Mouse (Mus musculus): Measurements from ENCODE around the gene Arpc1b.
"Not testable (repeated sequence)": the region's sequence is repeated elsewhere in the genome, so short reads cannot be mapped to it uniquely, and the experiment has no call there.

Gene Arpc1b

GRCm38 (mm10) chr5:145114606-145115473, 825 bp downstream of the Arpc1b start:
- DNase-seq = no peak

- DNase-seq = no peak
Observed at GRCm38 (mm10) chr5:145115736-145116135, 1.7 kb downstream of the Arpc1b start.

GRCm38 (mm10) chr5:145116316-145116715, 2.3 kb downstream of the Arpc1b start:
- DNase-seq = no peak

- peak; percentile 20 for DNase-seq
Observed at GRCm38 (mm10) chr5:145116916-145117315, 2.9 kb downstream of the Arpc1b start.

GRCm38 (mm10) chr5:145118005-145118404, 4.0 kb downstream of the Arpc1b start:
- no peak for DNase-seq

- no peak for DNase-seq
Observed at GRCm38 (mm10) chr5:145118461-145118860, 4.4 kb downstream of the Arpc1b start.

GRCm38 (mm10) chr5:145119385-145119784, 5.4 kb downstream of the Arpc1b start:
- no peak for DNase-seq

- DNase-seq = no peak
Observed at GRCm38 (mm10) chr5:145120921-145121320, 6.9 kb downstream of the Arpc1b start.

- no peak for DNase-seq
Observed at GRCm38 (mm10) chr5:145123396-145123795, 9.4 kb downstream of the Arpc1b start.

GRCm38 (mm10) chr5:145126580-145126979, 12.6 kb downstream of the Arpc1b start:
- DNase-seq = no peak

- DNase-seq = no peak
Observed at GRCm38 (mm10) chr5:145129124-145129523, 15.1 kb downstream of the Arpc1b start.

GRCm38 (mm10) chr5:145129773-145130172, 15.8 kb downstream of the Arpc1b start:
- not testable (repeated sequence) for DNase-seq

- DNase-seq = no peak
Observed at GRCm38 (mm10) chr5:145130191-145130590, 16.2 kb downstream of the Arpc1b start.

- DNase-seq = no peak
Observed at GRCm38 (mm10) chr5:145130995-145131394, 17.0 kb downstream of the Arpc1b start.

- not testable (repeated sequence) for DNase-seq
Observed at GRCm38 (mm10) chr5:145133275-145133674, 19.3 kb downstream of the Arpc1b start.

- DNase-seq = peak; percentile 50
Observed at GRCm38 (mm10) chr5:145138836-145139235, 24.8 kb downstream of the Arpc1b start.

- peak; percentile 96 for DNase-seq
Observed at GRCm38 (mm10) chr5:145139571-145140519, 25.8 kb downstream of the Arpc1b start, which contains the start of the genes Pdap1 and Bud31. TSS of gene Pdap1 (minus strand) at chr5:145140238. TSS of gene Bud31 (plus strand) at chr5:145140362.

- peak; percentile 39 for DNase-seq
Observed at GRCm38 (mm10) chr5:145140611-145141010, 26.6 kb downstream of the Arpc1b start.

- no peak for DNase-seq
Observed at GRCm38 (mm10) chr5:145147748-145148147, 33.7 kb downstream of the Arpc1b start.

- DNase-seq = no peak
Observed at GRCm38 (mm10) chr5:145149294-145149693, 35.3 kb downstream of the Arpc1b start.

- no peak for DNase-seq
Observed at GRCm38 (mm10) chr5:145152690-145153089, 38.7 kb downstream of the Arpc1b start.

- no peak for DNase-seq
Observed at GRCm38 (mm10) chr5:145161361-145161760, 47.3 kb downstream of the Arpc1b start.

GRCm38 (mm10) chr5:145164710-145165109, 50.7 kb downstream of the Arpc1b start:
- no peak for DNase-seq
